Mouse (Mus musculus) liver, embryonic 11.5 days (tissue): ENCODE results near the gene Gfpt2. TPM values are rescaled to one million over a fixed set of nuclear protein-coding genes. Genes with fewer than 3 reads are reported as not detected.
A peak's percentile ranks its signal among the peaks of the same experiment; 100 is the strongest.

Experiments
- ATAC-seq: fragments of 200-750 bp; cut with Nextera tagmentation; replicated peaks from 2 replicates; pipeline ENCODE4 v1.8.0; 2017; ENCODE audit warnings: moderate number of reproducible peaks, mild to moderate bottlenecking, moderate TSS enrichment, moderate library complexity; ENCODE audit not compliant: low FRiP score
- DNase-seq: peaks from one replicate; pipeline ENCODE4 v3.0.0-alpha.2; 2017; ENCODE audit warnings: low spot score
- H3K27ac ChIP-seq: fragments of 300-500 bp; sonication (generic); 2 replicates; pipeline ENCODE4 v1.5.1; 2014; ENCODE audit warnings: mild to moderate bottlenecking, low read depth, low read length, control low read depth
- H3K27me3 ChIP-seq: fragments of 300-500 bp; sonication (generic); replicated peaks from 2 replicates; pipeline ENCODE4 v1.6.1; 2014; ENCODE audit warnings: low read length, mixed read lengths; ENCODE audit not compliant: control insufficient read depth, insufficient read depth
- H3K36me3 ChIP-seq: fragments of 300-500 bp; sonication (generic); 2 replicates; pipeline ENCODE4 v1.6.1; 2014; ENCODE audit warnings: mild to moderate bottlenecking, low read length, moderate library complexity, mixed read lengths; ENCODE audit not compliant: control insufficient read depth, insufficient read depth
- H3K4me1 ChIP-seq: fragments of 300-500 bp; sonication (generic); replicated peaks from 2 replicates; pipeline ENCODE4 v1.6.1; 2014; ENCODE audit warnings: low read length, mixed read lengths; ENCODE audit not compliant: control insufficient read depth, insufficient read depth
- H3K4me2 ChIP-seq: fragments of 300-500 bp; sonication (generic); 2 replicates; pipeline ENCODE4 v1.6.1; 2014; ENCODE audit warnings: mild to moderate bottlenecking, control low read depth, moderate library complexity
- H3K4me3 ChIP-seq: fragments of 300-500 bp; sonication (generic); 2 replicates; pipeline ENCODE4 v1.5.1; 2014; ENCODE audit warnings: low read depth, low read length, control low read depth
- H3K9ac ChIP-seq: fragments of 300-500 bp; sonication (generic); 2 replicates; pipeline ENCODE4 v1.6.1; 2014; ENCODE audit warnings: low read depth, low read length, control low read depth
- H3K9me3 ChIP-seq: fragments of 300-500 bp; sonication (generic); 2 replicates; pipeline ENCODE4 v1.6.1; 2016; ENCODE audit warnings: low read length, inconsistent platforms, mixed read lengths; ENCODE audit not compliant: control insufficient read depth
- WGBS: fragments of 180-500 bp; shearing (Covaris S2); extraction: QIAGEN DNeasy Blood & Tissue Kit; methylation state at CpG from one replicate; pipeline ENCODE4 v1.1.7; 2014; 5-methylcytosine and 5-hydroxymethylcytosine counted together
- polyA plus RNA-seq: library from polyadenylated mRNA; unstranded; fragments of >200 nt; fragmentation: Nextera tagmentation; extraction: Ambion mirVana; gene quantifications from 2 replicates; pipeline ENCODE4 v1.2.1, GENCODE M21; 2014

Gfpt2 gene
- polyA plus RNA-seq = 6.2 and 6.5 TPM in 2 replicates

DNA sequence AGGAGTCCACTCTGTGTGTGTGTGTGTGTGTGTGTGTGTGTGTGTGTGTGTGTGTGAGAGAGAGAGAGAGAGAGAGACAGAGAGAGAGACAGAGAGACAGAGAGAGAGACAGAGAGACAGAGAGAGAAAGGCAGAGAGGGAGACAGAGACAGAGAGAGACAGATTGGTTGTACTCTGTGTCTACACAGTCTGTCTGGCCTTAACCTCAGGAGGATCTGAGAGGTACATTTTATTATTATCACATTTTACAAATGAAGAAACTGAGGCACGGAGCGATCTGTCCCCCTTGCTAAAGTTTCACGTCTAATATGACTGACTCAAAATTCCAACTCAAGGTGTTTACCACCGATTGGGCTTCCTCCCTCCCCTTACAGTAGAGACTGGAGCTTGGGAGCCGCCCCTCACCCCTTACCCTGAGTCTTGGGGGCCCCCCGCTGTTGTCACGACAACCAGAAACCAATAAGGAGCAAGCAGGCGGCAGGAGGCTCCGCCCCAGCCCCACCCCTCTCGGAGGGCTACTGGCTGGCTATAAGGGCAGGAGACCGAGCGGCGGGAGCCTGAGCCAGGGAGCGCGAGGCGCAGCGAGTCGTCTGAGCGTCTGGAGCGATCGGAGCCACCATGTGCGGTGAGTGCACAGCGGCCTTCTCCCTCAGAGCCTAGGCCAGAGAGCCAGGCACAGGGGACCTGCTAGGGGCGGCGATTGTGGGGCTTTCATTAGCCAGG is at the start of gene Gfpt2:
TSS of gene Gfpt2 (plus strand) at position 560 of the 723 bp plus-strand sequence.
- Histone ChIP-seq H3K9ac (peak within 1 kb of the TSS; percentile 46), H3K4me1 (peaks cover 15% of the 10 kb centered on the region), H3K36me3 (no peaks in the 10 kb centered on the region), H3K4me3 (peak within 1 kb of the TSS; percentile 53), H3K9me3 (no peaks in the 10 kb centered on the region), H3K4me2 (peak within 1 kb of the TSS; percentile 97), H3K27me3 (peaks cover 23% of the 10 kb centered on the region), H3K27ac (no peak within 1 kb of the TSS)
- DNase-seq = peak; percentile 86
- peak; percentile 91 for ATAC-seq
- WGBS = under 1% methylated on average over 25 of the region's 25 CpGs

DNA sequence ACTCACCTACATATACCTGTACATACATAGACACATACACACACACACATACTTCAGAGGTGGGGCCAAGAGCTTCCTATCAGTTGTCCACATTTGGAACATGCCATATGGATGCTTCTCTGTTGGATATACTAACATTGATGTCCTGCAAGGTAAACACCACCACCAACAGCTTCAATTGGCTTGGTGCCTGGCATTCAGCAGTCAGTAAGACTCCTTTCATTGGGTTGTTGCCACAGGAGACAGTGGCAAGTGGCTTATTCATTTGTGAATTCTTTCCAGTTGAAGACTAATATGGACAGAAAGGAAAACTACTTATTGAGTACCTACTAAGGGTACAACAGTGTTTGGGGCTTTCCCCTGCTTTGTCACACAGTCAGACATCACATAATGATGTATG is 49.0 kb upstream of the Gfpt2 start:
- H3K9ac ChIP-seq = no peak overlapping the region
- peaks cover 3% of the 10 kb centered on the region; the same call in 1 of the 2 replicates for H3K27me3 ChIP-seq
- no peak overlapping the region for H3K4me2 ChIP-seq
- H3K36me3 ChIP-seq = no peaks in the 10 kb centered on the region
- no peak for ATAC-seq
- DNase-seq = no peak
- H3K4me3 ChIP-seq = no peak overlapping the region
- no peak overlapping the region for H3K27ac ChIP-seq
- H3K4me1 ChIP-seq = no peaks in the 10 kb centered on the region
- peaks cover 3% of the 10 kb centered on the region; the same call in 1 of the 2 replicates for H3K9me3 ChIP-seq

DNA sequence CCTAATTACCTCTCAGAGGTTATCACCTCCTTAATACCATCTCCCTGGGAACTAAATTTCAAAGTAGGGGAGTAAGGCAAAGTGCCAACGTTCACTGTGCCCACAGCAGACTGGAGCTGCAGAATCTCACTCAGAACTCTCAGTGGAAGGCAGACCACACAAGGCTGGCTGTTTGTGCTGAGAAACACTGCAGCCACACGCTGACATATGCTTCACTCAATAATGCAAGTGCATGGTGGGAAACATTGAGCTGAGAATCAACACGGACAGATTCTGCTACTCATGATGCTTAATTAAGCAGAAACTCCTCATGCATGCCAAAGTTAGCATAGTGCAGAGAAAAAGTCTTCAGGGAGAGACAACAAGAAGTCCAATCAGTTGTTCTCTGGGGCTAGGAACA is 48.1 kb upstream of the Gfpt2 start:
- no peaks in the 10 kb centered on the region for H3K36me3 ChIP-seq
- H3K4me1 ChIP-seq = no peaks in the 10 kb centered on the region
- no peak overlapping the region for H3K27ac ChIP-seq
- no peak for ATAC-seq
- no peak overlapping the region for H3K4me3 ChIP-seq
- H3K9ac ChIP-seq = no peak overlapping the region
- H3K27me3 ChIP-seq = peaks cover 3% of the 10 kb centered on the region; the same call in 1 of the 2 replicates
- H3K4me2 ChIP-seq = no peak overlapping the region
- peaks cover 3% of the 10 kb centered on the region; the same call in 1 of the 2 replicates for H3K9me3 ChIP-seq
- 70% methylated on average over 3 of the region's 3 CpGs for WGBS
- DNase-seq = no peak

DNA sequence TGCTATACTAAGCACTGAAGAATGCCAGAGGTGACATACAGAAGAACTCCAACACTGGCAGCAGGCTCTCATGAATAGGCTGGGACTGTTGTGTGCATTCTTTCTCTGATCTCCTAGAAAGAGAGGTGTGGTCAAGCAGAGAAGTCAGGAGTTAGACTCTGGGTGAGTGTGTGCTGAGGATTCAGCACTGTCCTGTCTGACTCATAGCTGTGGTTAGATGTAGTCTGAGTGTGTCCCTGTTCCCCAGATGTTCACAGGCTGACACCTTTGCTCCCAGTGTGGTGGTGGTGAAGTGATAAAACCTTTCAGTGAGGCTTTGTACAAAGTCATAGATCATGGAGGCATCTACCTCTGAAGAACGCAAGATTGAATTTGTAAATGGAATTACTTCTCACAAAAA is 47.2 kb upstream of the Gfpt2 start:
- 84% methylated on average over 1 of the region's 1 CpGs for WGBS
- peaks cover 3% of the 10 kb centered on the region; the same call in 1 of the 2 replicates for H3K27me3 ChIP-seq

GRCm38 (mm10) chr11:49754958-49755665 is 38.9 kb upstream of the Gfpt2 start:
- no peaks in the 10 kb centered on the region for H3K36me3 ChIP-seq
- no peak overlapping the region for H3K27ac ChIP-seq
- H3K9ac ChIP-seq = no peak overlapping the region
- ATAC-seq (no peak), DNase-seq (no peak)
- no peaks in the 10 kb centered on the region for H3K9me3 ChIP-seq
- no peak overlapping the region for H3K4me3 ChIP-seq
- WGBS = 45% methylated on average over 12 of the region's 12 CpGs
- H3K27me3 ChIP-seq = no peaks in the 10 kb centered on the region
- no peaks in the 10 kb centered on the region; the same call in 1 of the 2 replicates for H3K4me1 ChIP-seq
- no peak overlapping the region for H3K4me2 ChIP-seq

More for the DNA sequence above, 47.2 kb upstream of the Gfpt2 start:
- H3K4me3 ChIP-seq = no peak overlapping the region
- no peak overlapping the region for H3K27ac ChIP-seq
- H3K9me3 ChIP-seq = peaks cover 3% of the 10 kb centered on the region; the same call in 1 of the 2 replicates
- H3K36me3 ChIP-seq = no peaks in the 10 kb centered on the region
- no peak for ATAC-seq
- H3K4me2 ChIP-seq = no peak overlapping the region
- H3K4me1 ChIP-seq = no peaks in the 10 kb centered on the region
- no peak for DNase-seq
- no peak overlapping the region for H3K9ac ChIP-seq

DNA sequence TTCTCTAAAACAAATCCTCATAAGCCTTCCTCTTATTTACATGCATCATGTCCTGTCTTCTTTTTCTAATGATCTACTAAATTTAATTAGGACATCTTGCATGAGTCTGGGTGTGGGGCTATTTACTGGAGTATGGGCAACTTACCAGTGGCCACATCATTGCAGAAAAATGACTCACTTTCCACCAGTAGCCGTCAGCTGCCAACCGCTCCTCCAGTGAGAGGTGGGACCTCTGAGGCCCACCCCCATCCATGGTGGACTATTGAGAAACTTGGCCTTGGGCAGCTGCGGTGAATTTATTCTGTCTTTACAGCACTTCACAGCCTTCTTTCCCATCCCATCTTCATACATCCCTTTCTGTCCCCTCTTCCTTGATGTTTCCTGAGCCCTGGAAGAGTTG is 35.9 kb upstream of the Gfpt2 start:
- DNase-seq (no peak), ATAC-seq (no peak)
- no peak overlapping the region for H3K4me3 ChIP-seq
- no peak overlapping the region for H3K4me2 ChIP-seq
- WGBS = 79% methylated on average over 3 of the region's 3 CpGs
- H3K9me3 ChIP-seq = no peaks in the 10 kb centered on the region
- no peaks in the 10 kb centered on the region; the same call in 1 of the 2 replicates for H3K4me1 ChIP-seq
- no peaks in the 10 kb centered on the region for H3K36me3 ChIP-seq
- no peaks in the 10 kb centered on the region for H3K27me3 ChIP-seq
- no peak overlapping the region for H3K27ac ChIP-seq
- H3K9ac ChIP-seq = no peak overlapping the region

GRCm38 (mm10) chr11:49761130-49761529 is 32.8 kb upstream of the Gfpt2 start:
- no peak overlapping the region for H3K9ac ChIP-seq
- H3K4me3 ChIP-seq = no peak overlapping the region
- H3K27me3 ChIP-seq = no peaks in the 10 kb centered on the region
- no peak overlapping the region for H3K27ac ChIP-seq
- no peak for ATAC-seq
- H3K4me2 ChIP-seq = no peak overlapping the region
- H3K4me1 ChIP-seq = peaks cover 13% of the 10 kb centered on the region
- no peaks in the 10 kb centered on the region for H3K9me3 ChIP-seq
- H3K36me3 ChIP-seq = no peaks in the 10 kb centered on the region
- WGBS = 88% methylated on average over 5 of the region's 5 CpGs
- no peak for DNase-seq

DNA sequence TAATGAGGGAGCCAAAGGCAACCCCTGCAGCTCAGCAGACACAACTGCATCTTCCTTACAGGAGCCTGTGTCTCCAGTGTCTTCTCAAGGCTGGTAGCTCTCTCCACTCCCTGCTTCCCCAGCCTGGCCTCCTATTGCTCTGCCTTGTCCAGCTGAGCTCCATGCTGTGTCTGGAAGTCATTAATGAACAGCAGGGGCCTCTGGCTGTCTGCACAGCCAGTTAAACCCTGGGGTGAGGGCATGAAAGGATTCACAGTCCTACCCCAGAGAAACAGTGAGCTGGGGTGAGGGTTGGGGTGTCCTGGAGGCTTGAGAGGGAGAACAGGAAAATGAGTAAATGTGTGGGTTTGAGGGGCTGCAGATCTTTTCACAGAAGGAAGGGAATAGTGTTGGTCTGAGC is 30.4 kb upstream of the Gfpt2 start:
- Histone ChIP-seq H3K4me3 (no peak overlapping the region), H3K9me3 (no peaks in the 10 kb centered on the region), H3K9ac (no peak overlapping the region), H3K4me2 (no peak overlapping the region), H3K36me3 (no peaks in the 10 kb centered on the region), H3K27ac (no peak overlapping the region), H3K4me1 (peaks cover 18% of the 10 kb centered on the region), H3K27me3 (no peaks in the 10 kb centered on the region)
- DNase-seq (no peak), ATAC-seq (no peak)
